Mouse (Mus musculus) layer of hippocampus, adult 18-20 months (tissue): ENCODE measurements around the gene Rpl36al. TPM values are rescaled to one million over a fixed set of nuclear protein-coding genes. Genes with fewer than 3 reads are reported as not detected.

ENCODE experiments used
- DNase-seq, 2 experiments: peaks; one replicate each; pipeline ENCODE4 v3.0.0; 2022; ENCODE audit warnings: low spot score in 2 of 2
- long read RNA-seq: library from polyadenylated mRNA; stranded (forward); transcript quantifications from one replicate; pipeline ENCODE4 v2.0.0, GENCODE M21; 2021
- total RNA-seq, 2 experiments: library from RNA; stranded (reverse); gene quantifications; 2 replicates each; pipeline ENCODE4 v1.2.3; 2021

Gene Rpl36al
- total RNA-seq: 100 to 1,000 TPM; 188 to 192 TPM
- long read RNA-seq, transcript Rpl36al-201 (2 exons, 526 nt): major isoform, 76 of 79 reads
- long read RNA-seq, partial matches to known transcripts: 0 of 79 reads
- long read RNA-seq, other reads (novel, unspliced or antisense): 2 of 79 reads

DNA sequence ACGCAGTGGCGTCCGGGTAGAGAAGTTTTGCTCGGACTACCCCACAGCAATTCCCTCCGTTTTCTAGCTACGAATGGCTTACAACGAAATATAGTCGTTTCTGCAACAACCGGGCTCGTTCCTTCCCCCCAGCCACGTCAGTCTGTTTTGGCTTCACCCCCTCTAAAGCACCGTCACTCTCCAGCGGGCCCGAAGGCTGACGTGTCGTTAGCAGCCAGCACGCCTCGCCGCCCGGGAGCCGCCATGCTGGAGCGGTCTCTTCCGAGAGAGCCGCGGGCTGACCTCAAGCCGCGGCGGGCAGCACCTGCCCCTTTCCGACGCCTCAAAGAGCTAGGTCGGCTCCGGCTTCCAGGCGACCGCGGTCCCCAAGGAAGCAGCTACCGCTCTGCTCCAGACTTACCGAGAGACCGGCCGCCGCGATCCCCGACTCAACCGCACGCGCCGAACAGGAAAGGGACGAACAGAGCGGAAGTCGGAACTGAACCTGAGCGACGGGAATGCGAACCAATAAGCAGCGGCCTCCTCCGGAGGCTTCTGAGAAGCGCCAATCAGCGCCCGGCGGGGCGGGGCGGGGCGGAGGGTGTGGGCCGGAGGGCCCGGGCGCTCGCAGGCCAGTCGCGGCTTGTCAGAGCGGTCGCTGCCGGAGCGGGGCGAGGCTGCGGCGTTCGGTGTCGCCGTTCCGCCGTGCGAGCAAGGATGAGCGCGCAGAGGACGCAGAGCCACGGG lies at the start of gene Rpl36al, which contains the start of gene Mgat2:
TSS of gene Rpl36al (minus strand) at position 501 of the 726 bp plus-strand sequence.
TSS of gene Mgat2 (plus strand) at position 575 of the 726 bp plus-strand sequence.
- DNase-seq: peak; percentile 97 to 99

DNA sequence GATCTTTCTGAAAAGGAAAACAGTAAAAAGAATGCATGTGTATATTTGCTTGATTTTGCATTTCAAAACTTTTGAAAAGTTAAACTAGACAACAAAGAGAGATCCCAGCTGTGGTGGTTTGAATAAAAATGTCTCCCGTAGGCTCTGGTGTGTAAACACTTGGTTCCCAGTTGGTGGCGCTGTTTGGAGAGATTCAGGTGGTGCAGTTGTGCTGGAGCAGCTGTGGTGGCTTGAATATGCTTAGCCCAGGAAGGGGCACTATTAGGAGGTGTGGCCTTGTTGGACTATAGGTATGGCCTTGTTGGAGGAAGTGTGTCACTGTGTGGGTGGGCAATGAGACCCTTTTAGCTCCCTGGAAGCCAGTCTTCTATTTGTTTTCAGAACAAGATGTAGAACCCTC lies 45.4 kb upstream of the Rpl36al start:
- DNase-seq: no peak

DNA sequence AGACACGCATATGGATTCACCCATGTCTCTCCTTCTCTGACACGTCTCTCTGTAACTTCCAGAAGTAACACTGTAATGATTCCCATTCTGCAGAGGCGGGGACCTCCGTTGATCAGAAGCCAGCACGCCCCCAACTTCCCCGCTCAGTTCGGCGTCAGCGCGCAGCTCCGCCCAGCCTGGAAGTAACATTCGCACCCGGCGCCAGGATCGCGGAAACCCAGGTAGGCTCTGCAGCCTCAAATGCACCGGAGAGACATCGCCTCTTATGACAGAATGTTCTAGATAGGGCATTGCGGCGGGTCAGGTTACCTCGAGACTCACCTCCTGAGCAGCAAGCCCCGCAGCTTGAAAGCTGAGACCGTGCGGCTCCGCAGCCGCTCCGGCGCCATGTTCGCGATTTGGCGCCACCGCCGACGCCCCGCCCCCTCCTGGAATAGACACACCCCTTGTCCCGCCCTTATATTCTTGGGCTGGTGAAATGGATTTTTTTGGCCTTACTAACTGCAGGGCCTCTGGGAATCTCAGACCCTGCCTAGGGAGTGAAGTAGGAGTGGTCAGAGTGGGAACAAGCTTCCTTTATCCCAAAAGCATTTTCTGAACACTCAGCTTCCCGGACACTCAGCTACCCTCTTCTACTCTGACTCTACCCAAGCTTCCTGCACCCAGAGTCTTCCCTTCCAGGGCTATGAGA lies 44.0 kb upstream of the Rpl36al start, which contains the start of gene Pole2:
TSS of gene Pole2 (minus strand) at position 420 of the 691 bp plus-strand sequence.
- DNase-seq: peak; percentile 76 to 88

DNA sequence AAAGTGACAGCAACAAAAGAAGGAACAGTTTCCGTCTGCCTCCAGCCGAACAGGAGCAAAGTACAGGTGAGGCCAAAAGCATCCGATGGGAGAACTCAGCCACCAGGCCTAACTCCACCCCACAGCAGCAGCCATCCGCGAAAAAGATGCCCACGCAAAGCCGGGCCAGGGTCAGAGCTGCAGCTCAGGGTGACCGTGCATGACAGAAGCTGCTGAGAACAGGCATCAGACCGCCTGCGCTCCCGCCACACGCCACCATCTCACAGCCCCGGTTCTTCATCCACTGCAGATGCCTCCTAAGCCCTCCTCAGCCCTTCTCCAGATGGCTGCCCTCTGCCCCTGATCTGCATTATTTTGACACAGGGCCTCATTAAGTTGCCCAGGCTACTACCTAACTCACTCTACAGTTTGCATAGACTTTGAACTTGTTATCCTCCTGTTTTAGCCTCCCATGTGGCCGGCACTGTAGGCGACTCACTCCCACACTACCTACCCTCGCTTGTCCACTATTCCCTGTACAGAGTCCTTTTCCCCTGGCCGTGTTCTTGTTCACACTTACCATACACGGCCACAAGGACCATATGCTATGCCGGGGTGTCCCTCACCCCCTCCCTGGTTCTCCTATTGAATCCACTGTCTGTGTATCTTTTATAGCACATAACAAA lies 36.9 kb upstream of the Rpl36al start:
- no peak for DNase-seq

DNA sequence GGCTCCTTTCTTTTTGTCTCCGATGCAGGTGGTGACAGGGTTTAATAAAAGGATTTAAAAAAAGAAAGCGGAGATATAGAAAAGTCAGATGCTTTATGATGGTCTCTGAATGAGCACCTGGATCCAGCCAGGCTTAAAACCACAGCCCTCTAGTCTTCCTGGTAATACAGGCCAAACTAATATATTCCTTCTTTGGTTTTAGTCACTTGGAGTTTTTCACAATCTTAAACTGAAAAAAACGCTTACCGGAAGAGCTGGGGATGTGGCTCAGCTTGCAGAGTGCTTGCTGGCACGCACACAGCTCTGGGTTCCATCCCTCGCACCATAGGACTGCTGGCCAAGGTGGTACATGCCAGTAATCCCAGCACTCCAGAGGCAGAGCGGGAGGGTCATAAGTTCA lies 32.7 kb upstream of the Rpl36al start:
- DNase-seq: no peak

DNA sequence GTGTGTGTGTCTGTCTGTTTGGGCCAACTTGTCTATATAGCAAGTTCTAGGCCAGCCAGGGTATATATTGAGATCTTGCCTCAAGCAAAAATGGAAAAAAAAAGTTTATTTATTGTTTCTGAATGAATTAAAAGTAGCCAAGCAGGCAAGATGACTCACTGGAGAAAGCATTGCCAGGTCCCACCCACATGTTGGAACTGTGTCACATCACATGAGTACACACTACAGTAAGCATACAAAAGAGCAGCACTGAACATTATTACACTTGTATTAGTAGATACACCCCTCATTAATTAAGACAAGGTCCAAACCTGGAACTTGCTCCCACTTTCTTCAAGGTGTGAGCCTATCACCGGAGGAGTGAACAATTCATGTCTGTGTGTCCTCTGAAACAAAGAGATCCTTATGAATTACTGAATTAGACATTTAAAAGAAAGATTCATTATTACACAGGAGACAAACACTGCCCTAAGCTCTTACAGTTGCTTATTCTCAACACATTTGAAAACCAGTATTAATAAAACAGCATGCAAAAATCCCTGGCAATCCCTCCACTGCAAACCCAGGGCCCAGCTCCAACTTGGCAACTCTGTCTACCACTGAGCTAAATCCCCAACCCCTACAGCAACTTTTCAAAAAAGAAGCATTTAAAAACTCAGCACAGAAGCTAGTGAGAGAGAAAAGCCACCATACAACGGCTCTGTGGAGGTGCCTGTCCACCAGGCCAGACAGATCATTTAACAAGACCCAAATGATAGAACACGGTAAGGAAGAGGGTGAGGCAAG lies 31.3 kb upstream of the Rpl36al start:
- peak; percentile 46 to 90 for DNase-seq

DNA sequence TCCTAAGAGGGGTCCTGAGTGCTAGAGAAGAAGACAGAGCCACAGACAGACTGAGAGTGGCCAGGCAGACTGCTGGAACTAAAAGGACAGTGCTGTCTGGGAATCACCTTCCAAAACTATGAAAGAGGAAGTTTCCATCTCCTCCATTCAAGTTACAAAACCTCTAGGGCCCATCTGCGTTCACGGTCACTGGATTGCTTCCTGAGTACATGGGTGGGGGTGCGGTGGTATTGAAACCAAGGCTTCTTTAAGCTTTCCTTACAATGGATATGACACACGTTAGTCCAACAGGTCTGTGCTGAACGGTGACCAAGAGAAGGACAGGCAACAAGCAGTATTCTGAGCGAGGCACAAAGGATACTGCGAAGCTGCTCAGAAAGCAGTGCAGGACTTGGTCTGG lies 30.5 kb upstream of the Rpl36al start:
- DNase-seq: no peak

DNA sequence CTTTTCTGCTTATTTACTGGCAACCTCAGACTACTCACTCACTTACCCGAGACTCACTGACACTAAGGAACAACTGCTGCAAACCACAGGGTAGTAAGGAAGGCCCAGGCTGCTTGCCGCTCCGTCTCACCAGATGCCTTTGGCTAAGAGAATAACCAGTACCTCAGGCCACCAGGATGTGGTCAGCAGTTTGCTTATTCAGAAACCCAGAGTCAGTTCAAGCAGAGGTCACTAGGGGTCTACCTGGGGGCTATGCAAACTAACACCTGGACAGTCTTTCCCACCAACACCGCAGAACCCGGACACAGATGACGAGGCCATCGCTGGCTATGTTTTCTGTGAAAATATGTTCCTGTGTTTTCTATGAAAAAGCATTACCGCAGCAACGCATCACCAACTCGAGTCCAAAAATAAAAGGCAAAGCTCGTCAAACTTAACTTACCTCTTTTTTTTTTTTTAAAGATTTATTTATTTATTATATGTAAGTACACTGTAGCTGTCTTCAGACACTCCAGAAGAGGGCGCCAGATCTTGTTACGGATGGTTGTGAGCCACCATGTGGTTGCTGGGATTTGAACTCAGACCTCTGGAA lies 29.4 kb upstream of the Rpl36al start:
- DNase-seq: no peak

DNA sequence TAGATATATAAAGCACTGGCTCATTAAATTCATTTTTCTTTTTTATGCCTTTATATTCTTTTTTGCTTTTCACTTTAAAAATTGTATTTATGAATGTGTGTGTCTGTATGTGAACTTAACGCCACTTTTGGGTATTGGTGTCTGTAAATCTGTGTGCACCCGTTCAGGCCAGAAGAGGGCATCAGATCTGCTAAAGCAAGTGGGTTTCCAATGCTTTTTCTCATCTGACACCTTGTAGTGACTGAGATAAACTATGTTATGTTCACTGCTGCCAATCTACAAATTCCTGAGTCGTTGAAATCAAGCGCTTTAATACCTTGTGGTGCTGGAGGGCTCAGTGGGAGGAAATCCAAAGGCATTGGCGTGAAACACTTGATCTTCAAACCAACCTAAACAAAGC lies 27.2 kb upstream of the Rpl36al start:
- DNase-seq: peak in 1 of 2 experiments; percentile 25

DNA sequence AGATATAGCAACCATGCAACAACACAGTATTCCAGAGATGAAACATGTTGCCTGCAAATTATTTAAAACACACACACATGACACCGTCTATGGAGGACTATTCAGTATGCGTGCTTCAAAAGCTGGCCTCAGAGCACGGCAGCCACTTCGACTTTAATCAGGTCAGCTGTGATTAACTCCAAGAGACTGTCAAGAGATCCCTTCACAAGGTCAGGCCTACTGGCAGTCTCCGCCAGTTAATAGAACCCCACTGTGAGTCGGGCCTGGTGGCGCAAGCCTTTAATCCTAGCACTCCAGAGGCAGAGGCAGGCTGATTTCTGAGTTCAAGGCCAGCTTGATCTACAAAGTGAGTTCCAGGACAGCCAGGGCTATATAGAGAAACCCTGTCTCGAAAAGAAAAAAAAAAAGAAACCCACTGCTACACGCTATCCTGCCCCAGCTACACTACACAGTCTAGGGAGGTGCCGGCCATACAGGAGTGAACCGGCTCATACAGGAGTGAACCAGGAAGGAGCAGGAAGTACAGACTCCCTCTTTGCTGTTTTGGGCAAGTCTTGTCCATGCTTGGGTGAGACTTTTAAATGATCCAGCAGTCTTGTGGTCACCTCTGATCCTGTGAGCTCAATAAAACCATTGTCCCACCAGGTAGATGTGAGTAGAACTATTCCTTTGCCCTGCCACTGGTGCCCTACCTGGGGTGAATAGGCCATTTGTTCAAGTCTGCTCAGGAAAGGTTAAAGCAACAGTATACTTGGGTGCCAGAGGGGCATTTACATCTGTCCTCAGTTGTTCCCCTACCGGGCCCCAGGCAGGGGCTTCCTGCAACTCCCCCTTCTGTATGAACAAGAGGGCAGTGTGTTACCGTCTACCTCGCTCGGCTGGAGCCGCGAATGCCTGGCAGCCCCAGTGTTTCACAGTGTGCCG lies 26.4 kb upstream of the Rpl36al start:
- DNase-seq: no peak

DNA sequence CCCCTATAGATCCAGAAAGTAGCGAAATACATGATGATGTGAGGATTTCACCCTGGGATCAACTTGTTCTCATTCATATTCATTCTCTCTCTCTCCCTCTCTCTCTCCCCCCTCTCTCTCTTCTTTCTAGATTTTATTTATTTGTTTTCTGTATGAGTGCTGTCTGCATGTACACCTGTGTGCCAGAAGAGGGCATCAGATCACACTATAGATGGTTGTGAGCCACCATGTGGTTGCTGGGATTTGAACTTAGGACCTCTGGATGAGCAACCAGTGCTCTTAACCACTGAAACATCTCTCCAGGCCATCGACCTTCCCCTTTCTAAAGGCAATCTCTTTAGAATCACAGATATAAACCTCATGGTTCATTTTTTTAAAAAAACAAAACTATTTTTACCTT lies 24.6 kb upstream of the Rpl36al start:
- DNase-seq: no peak

DNA sequence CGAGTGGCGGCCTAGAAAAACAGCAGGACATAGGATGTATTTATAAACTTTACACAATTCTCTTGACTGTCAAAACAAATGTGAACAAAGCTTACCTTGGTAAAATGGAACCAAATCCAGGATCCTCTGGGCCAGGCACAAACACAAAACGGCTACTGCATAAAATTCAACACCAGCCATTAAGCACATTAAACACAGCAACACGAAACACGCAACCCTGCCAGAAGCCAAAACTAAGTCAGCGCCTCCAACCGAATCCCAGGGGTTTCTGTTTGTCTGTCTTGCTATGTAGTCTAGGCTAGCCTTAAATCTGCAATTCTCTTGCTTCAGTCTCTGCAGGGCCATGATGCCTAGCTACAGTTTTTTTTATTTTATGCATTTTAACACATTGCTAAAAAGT lies 24.0 kb upstream of the Rpl36al start:
- DNase-seq: no peak

DNA sequence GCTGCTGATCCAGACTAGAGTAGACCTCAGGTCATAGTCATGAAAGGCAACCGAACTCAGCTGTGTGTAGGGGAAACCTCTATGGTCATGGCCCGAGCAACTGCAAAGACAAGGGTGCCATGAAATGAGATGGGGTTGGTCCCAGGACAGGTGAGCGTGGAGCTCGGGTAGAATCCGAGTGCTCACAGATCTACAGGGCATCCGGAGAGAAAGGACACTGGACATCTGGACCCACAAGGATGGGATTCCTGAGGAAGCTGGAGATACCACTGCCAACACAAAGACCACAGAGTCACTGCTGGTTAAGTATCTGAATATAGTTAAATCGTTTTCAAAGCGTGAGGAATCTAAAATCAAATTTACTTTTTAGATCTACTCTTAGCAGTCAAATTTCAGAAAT lies 23.5 kb upstream of the Rpl36al start:
- DNase-seq: no peak

DNA sequence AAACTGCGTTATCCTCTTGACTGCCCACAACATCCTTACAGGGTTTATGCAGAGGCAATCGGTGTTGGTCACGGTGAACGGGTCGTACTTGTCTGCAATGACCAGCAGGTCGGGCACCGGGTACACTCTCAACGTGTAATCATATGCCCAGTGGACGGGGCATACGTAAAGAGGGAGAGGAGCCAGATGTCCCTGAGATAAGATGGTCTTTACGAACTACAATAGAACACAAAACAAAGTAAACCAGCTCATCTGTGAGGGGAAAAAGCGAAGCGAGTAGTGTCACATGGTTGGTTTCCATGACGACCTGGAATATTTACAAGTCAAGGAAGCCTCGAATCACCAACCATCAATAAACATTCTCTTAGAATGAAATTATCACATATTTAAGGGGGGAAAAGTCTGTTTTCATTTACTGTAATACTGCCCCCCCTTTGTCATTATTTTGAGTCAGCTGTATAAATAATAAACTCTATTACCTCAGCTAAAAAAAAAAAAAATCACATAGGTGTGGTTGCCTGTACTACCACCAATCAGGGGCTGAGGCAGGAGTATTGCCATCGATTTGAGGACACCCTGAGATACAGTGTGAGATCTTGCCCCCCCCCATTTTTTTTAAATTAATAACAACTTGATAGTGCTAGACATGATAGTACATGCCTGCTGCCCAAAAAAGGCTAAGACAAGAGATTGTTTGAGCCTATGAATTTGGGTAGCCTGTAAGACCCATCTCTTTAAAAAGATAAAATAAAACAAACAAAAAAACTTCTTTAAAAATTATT lies 20.4 kb upstream of the Rpl36al start, which contains the start of gene Gm49384:
TSS of gene Gm49384 (minus strand) at position 216 of the 782 bp plus-strand sequence.
- peak in 1 of 2 experiments; percentile 33 for DNase-seq

DNA sequence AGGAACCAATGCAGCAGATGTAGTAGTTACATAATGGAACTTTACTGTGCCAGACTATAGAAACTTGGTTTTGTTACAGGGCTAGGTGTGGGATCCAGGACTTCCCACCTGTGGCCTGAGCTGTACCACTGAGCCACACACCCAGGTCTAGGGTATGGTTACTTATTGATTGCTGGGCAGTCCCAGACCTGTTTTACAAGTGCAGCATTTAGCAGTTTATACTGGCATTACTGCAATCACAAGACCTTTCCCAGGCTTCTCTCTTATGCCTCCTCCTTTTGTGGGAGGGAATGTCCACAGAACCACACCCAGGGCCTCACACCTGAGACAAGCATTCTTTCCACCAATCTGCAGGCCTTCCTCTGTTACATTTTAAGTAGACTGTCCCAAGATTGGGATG lies 15.1 kb upstream of the Rpl36al start:
- no peak for DNase-seq

DNA sequence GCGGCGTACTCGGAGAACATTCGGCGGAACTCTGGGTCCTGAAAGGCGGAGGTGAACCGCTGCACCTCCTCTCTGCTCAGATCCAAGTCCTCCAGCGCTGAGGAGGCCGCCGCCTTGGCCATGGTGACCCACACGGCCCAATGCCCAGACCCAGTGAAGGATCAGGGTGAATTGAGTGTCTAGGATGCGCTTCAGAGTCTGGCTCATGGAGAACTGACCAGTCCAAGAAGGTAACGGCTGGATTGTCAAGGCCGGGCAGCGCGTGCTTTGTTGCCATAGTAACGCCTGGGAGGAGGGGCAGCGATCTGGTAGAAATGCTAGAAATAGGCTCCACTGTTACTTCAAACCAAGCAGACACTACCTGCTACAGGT lies 14.3 kb upstream of the Rpl36al start, which contains the start of gene Dnaaf2:
TSS of gene Dnaaf2 (minus strand) at position 266 of the 372 bp plus-strand sequence.
- peak; percentile 27 to 64 for DNase-seq

DNA sequence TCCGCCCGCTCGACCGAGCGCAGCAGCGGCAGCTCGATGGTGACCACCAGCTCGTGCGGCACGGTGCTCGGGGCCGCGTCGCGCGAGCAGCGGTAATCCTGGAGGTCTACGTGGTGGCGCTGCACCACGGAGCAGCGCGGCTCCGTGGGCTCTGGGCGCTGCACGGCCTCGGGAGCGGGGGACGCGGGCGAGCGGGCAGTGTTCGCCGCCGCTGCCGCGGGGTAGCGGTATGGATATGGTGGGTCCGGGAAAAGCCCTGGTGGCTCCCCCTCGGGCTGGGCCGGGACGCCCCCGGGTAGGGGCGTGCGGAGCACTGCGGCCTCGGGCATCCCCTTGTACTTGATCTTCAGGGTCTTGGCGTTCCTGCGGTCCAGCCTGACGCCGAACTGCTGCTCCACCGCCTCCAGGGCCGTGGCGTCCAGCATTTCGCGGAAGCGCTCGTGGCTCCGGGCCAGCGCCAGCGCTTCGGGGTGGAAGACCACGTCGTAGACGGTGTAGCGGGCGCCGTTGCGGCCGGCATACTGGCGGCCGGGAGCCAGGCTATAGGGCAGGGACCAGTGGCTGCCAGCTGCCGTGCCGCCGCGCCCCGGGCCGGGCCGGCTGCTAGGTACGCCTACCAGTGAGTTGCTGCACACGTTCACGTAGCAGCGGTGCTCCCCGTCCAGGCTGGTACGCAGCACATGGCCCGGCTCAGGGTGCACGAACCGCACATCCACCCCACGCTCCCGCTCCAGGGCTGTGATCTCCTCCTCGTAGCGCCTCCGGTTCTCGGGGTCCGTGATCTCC lies 13.7 kb upstream of the Rpl36al start:
- DNase-seq: peak in 1 of 2 experiments; percentile 18
